Mouse (Mus musculus) neutrophil, adult 83 days (primary cell): Measurements from ENCODE around the gene Lipk. TPM values are rescaled to one million over a fixed set of nuclear protein-coding genes. Genes with fewer than 3 reads are reported as not detected.

Experiments used
- total RNA-seq, 2 experiments: library from RNA; stranded (reverse); gene quantifications; one replicate each; pipeline ENCODE4 v1.2.4; 2023

Lipk gene
- not detected for total RNA-seq

GRCm38 (mm10) chr19:34008002-34008401, at the start of gene Lipk:
Gene Lipk, plus strand, starts transcription at chr19:34008290.

GRCm38 (mm10) chr19:33960887-33961286, 47.2 kb upstream of the Lipk start, which contains the start of gene Lipf:
Gene Lipf, plus strand, starts transcription at chr19:33961187.

GRCm38 (mm10) chr19:34066779-34067472, 58.8 kb downstream of the Lipk start, which contains the start of gene Lipn:
Gene Lipn, plus strand, starts transcription at chr19:34067358.

Other genes with a start within 250 kb of the Lipk start
- 1 to 10 TPM; 2.4 to 2.8 TPM for gene Lipo3, start 246.3 kb upstream of the Lipk start, total RNA-seq
- gene Lipo1, start 220.8 kb upstream of the Lipk start, total RNA-seq = not detected
- gene Lipf, start 47.1 kb upstream of the Lipk start, total RNA-seq = not detected
- not detected for gene Lipn, start 59.1 kb downstream of the Lipk start, total RNA-seq
- gene Lipm, start 92.6 kb downstream of the Lipk start, total RNA-seq = not detected
- 10 to 100 TPM; 52.1 to 55.9 TPM for gene Ankrd22, start 157.8 kb downstream of the Lipk start, total RNA-seq
- 10 to 100 TPM; 21.3 to 24.0 TPM for gene Stambpl1, start 183.9 kb downstream of the Lipk start, total RNA-seq
- gene Acta2, start 247.3 kb downstream of the Lipk start, total RNA-seq = 10 to 100 TPM; 22.8 to 23.2 TPM